Mouse (Mus musculus): Measurements from ENCODE around the gene Gm20518.

DNA sequence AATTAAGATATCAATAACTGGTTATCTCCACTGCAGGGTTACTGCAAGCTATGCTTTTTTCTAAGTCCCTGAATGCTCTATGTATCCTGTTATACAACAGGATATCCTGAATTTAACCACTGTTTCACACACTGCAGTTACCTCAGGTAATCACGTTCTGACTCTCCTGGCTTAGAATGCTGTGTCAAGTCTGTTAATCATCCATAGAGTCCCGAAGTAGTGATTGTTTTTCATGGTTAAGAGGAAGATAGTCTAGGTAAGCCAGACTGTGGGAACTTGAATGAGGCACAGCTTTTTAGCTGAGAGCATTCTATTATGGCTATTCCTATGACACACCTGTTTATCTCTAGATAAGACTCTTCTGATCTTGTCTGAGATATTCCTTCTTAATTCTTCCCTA is 26.2 kb downstream of the Gm20518 start:
- TF ChIP-seq CTCF (IDR thresholded peaks at IDR 0.05; ENCODE audit: extremely low read depth, insufficient read length, insufficient replicate concordance, low read depth, low read length), result no peak
- TF ChIP-seq POLR2A (IDR thresholded peaks at IDR 0.05; ENCODE audit: low read depth, low read length), result no peak
